Mouse (Mus musculus): ENCODE measurements at regions not wholly inside any gene's neighbourhood (a gene's known extent, or its start where the extent isn't known, plus 50 kb on each side); places are given as distances from the start of the nearest gene placed in this dataset.

DNA sequence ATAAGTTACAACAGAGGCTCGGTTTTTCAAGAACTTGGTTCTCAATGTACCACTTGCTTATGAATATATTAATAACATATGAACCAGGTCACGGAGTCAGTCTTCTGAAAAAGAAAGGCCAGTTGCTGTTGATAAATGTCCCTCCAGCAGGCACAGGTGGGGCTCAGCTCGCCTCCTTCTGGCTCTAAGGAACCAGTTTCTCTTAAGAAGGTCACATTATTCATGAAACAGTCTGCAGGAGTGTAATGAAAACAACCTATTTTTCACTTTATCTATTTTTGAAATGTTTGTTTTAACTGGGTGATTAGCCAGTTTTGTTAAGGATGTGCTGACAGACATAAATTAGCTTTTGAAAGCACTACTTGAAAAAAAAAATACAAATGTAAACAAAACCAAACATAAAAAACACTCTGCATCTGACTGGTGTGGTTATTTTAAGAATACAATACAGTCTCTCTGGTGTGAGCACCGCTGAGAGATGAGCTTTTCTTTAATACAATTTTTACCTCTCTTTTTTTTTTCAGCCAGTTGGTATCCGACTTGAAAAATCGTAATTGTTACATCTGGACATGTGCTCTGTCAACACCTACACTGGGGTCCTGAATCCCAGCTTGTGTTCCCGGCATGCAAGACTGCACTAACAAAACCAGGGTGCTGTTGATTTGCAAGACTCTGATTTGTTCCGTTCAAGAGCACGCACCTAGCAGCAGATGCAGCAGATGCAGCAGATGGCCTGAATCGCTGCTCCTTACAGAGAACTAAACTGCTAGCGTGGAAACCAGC, 651.8 kb downstream of the Ntrk3 start:
- peak; percentile 3; the same call in 1 of the 2 replicates for TF ChIP-seq CTCF (IDR thresholded peaks at IDR 0.05; ENCODE audit: low read depth)
- TF ChIP-seq EP300 (optimal IDR thresholded peaks at IDR 0.05): no peak

Data from stomach, postnatal 0 days (tissue).